Mouse (Mus musculus): ENCODE measurements around the gene Hist1h2bn.
"Not testable (repeated sequence)": the region's sequence is repeated elsewhere in the genome, so short reads cannot be mapped to it uniquely, and the experiment has no call there.

The Hist1h2bn gene

GRCm38 (mm10) chr13:21727948-21728572, 25.9 kb upstream of the Hist1h2bn start:
- DNase-seq (ENCODE audit: extremely low read depth, low read depth, low spot score), result no peak

- no peak for DNase-seq (ENCODE audit: extremely low read depth, low read depth, low spot score)
These were observed 24.4 kb upstream of the Hist1h2bn start for GRCm38 (mm10) chr13:21729544-21729943.

- DNase-seq (ENCODE audit: extremely low read depth, low read depth, low spot score), result no peak
These were observed 20.5 kb upstream of the Hist1h2bn start for GRCm38 (mm10) chr13:21733466-21733865.

- no peak for DNase-seq (ENCODE audit: extremely low read depth, low read depth, low spot score)
These were observed 19.7 kb upstream of the Hist1h2bn start for GRCm38 (mm10) chr13:21734010-21734905.

GRCm38 (mm10) chr13:21734906-21735767, 18.8 kb upstream of the Hist1h2bn start, which contains the start of gene Hist1h4j:
Gene Hist1h4j (plus strand): TSS chr13:21735064.
- DNase-seq (ENCODE audit: extremely low read depth, low read depth, low spot score), result not testable (repeated sequence)

GRCm38 (mm10) chr13:21745006-21745405, 8.9 kb upstream of the Hist1h2bn start:
- no peak for DNase-seq (ENCODE audit: extremely low read depth, low read depth, low spot score)

- no peak for DNase-seq (ENCODE audit: extremely low read depth, low read depth, low spot score)
These were observed 4.3 kb upstream of the Hist1h2bn start for GRCm38 (mm10) chr13:21749387-21750158.

GRCm38 (mm10) chr13:21750159-21751017, 3.5 kb upstream of the Hist1h2bn start, which contains the start of gene Hist1h4k:
Gene Hist1h4k (minus strand): TSS chr13:21750505.
- DNase-seq (ENCODE audit: extremely low read depth, low read depth, low spot score), result not testable (repeated sequence)

GRCm38 (mm10) chr13:21751417-21751816, 2.5 kb upstream of the Hist1h2bn start:
- DNase-seq (ENCODE audit: extremely low read depth, low read depth, low spot score), result no peak

GRCm38 (mm10) chr13:21751827-21752226, 2.1 kb upstream of the Hist1h2bn start:
- DNase-seq (ENCODE audit: extremely low read depth, low read depth, low spot score), result no peak

- DNase-seq (ENCODE audit: extremely low read depth, low read depth, low spot score), result no peak
These were observed 1.6 kb upstream of the Hist1h2bn start for GRCm38 (mm10) chr13:21752356-21752755.

- DNase-seq (ENCODE audit: extremely low read depth, low read depth, low spot score), result no peak
These were observed 836 bp upstream of the Hist1h2bn start for GRCm38 (mm10) chr13:21753051-21753523.

GRCm38 (mm10) chr13:21754294-21755001, 525 bp downstream of the Hist1h2bn start:
- not testable (repeated sequence) for DNase-seq (ENCODE audit: extremely low read depth, low read depth, low spot score)

- no peak for DNase-seq (ENCODE audit: extremely low read depth, low read depth, low spot score)
These were observed 1.8 kb downstream of the Hist1h2bn start for GRCm38 (mm10) chr13:21755707-21756106.

GRCm38 (mm10) chr13:21778814-21779766, 25.2 kb downstream of the Hist1h2bn start:
- no peak for DNase-seq (ENCODE audit: extremely low read depth, low read depth, low spot score)

- DNase-seq (ENCODE audit: extremely low read depth, low read depth, low spot score), result no peak
These were observed 26.1 kb downstream of the Hist1h2bn start, which contains the start of gene Hist1h1b for GRCm38 (mm10) chr13:21779767-21780731. Gene Hist1h1b (minus strand): TSS chr13:21780625.
